Mouse (Mus musculus): ENCODE measurements around the gene Nmt1. TPM values are rescaled to one million over a fixed set of nuclear protein-coding genes. Genes with fewer than 3 reads are reported as not detected.

Gene Nmt1
- polyA plus RNA-seq, 1 experiment from 2014 or later = 37.2 TPM

DNA sequence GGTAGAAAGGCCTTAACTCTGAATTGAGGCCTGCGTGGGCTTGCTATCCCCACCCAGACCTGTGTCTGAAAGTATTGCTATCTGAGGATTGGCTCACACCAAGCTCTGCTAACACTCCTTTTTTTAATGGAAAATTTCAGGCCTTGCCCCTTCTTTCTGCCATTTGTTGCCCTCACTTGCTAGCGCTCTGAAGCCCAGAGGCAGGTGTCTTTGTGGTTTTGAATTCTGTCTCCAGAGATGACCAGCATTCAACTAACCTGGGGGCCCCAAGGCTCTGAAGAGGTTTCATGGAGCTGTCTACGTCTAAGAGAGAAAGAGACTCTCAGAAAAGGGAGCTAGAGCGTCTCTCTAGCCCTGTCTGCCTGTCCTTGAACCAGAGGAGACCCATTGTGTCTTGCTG lies 40.3 kb downstream of the Nmt1 start:
- Histone ChIP-seq H3K9me3 (ENCODE audit: control insufficient read depth, low read length) (no peaks in the 10 kb centered on the region), H3K36me3 (ENCODE audit: control insufficient read depth, insufficient read depth) (peaks cover 31% of the 10 kb centered on the region), H3K27me3 (replicated peaks; ENCODE audit: control insufficient read depth, insufficient read depth, low read length) (no peaks in the 10 kb centered on the region), H3K27ac (ENCODE audit: low read length) (no peak overlapping the region), H3K9ac (replicated peaks; ENCODE audit: low read depth, low read length) (no peak overlapping the region), H3K4me2 (ENCODE audit: low read length) (no peak overlapping the region), H3K4me1 (replicated peaks; ENCODE audit: control insufficient read depth, insufficient read depth, low read length) (no peaks in the 10 kb centered on the region), H3K4me3 (replicated peaks; ENCODE audit: low read length) (no peak overlapping the region)
- ATAC-seq = no peak
- WGBS = 93% methylated on average over 4 of the region's 4 CpGs

DNA sequence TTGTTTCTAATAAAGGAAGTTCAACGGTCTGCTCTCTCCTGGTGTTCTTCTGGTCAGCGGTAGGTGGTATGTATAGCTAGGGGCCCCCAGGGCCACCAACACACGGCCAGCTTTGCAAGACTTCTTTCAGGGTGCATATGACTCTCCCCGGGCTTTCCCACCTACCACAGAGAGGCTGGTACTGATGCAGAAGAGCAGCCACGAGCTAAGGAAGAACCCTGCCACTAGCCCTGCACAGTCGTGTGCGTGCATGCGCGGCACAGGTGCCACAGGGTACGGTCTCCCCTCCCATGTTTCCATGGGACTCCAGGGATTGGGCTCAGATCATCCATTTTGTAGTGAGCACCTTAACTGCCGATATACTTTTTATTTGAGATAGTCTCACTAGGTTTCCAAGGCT lies 40.9 kb downstream of the Nmt1 start:
- 91% methylated on average over 11 of the region's 11 CpGs for whole genome bisulfite sequencing
- no peak overlapping the region for H3K27ac ChIP-seq (ENCODE audit: low read length)
- no peaks in the 10 kb centered on the region for H3K27me3 ChIP-seq (replicated peaks; ENCODE audit: control insufficient read depth, insufficient read depth, low read length)
- H3K4me1 ChIP-seq (replicated peaks; ENCODE audit: control insufficient read depth, insufficient read depth, low read length) = no peaks in the 10 kb centered on the region
- H3K9me3 ChIP-seq (ENCODE audit: control insufficient read depth, low read length) = no peaks in the 10 kb centered on the region
- no peak for ATAC-seq
- H3K4me2 ChIP-seq (ENCODE audit: low read length) = no peak overlapping the region
- H3K9ac ChIP-seq (replicated peaks; ENCODE audit: low read depth, low read length) = no peak overlapping the region
- no peak overlapping the region for H3K4me3 ChIP-seq (replicated peaks; ENCODE audit: low read length)
- H3K36me3 ChIP-seq (ENCODE audit: control insufficient read depth, insufficient read depth) = peaks cover 27% of the 10 kb centered on the region

DNA sequence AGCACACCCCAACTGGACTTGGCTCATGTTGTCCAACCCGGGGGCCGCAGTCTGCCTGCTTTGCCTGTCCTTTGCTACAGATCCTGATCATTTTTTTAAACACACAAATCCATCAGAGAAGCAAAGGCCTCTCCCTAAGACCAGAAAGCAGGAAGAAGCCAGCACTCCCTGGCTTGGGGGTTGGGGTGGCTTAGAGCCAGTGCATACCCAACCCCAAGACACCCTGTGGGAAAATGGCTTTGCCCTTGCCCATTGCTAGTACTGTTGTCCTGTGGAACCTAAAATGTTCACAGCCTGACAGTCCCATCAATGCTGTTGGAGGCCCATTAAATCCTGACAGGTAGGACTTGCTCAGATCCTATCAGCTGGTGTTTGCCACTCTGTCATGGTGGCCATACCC lies 41.7 kb downstream of the Nmt1 start:
- 100% methylated on average over 2 of the region's 2 CpGs for WGBS
- no peak overlapping the region for H3K9ac ChIP-seq (replicated peaks; ENCODE audit: low read depth, low read length)
- no peaks in the 10 kb centered on the region for H3K27me3 ChIP-seq (replicated peaks; ENCODE audit: control insufficient read depth, insufficient read depth, low read length)
- no peaks in the 10 kb centered on the region for H3K9me3 ChIP-seq (ENCODE audit: control insufficient read depth, low read length)
- ATAC-seq = no peak
- H3K27ac ChIP-seq (ENCODE audit: low read length) = no peak overlapping the region
- H3K4me2 ChIP-seq (ENCODE audit: low read length) = no peak overlapping the region
- no peaks in the 10 kb centered on the region for H3K4me1 ChIP-seq (replicated peaks; ENCODE audit: control insufficient read depth, insufficient read depth, low read length)
- H3K4me3 ChIP-seq (replicated peaks; ENCODE audit: low read length) = no peak overlapping the region
- peaks cover 19% of the 10 kb centered on the region for H3K36me3 ChIP-seq (ENCODE audit: control insufficient read depth, insufficient read depth)

GRCm38 (mm10) chr11:103070322-103070880 lies 42.4 kb downstream of the Nmt1 start:
- Histone ChIP-seq H3K4me2 (ENCODE audit: low read length) (no peak overlapping the region), H3K9ac (replicated peaks; ENCODE audit: low read depth, low read length) (no peak overlapping the region), H3K4me1 (replicated peaks; ENCODE audit: control insufficient read depth, insufficient read depth, low read length) (no peaks in the 10 kb centered on the region), H3K36me3 (ENCODE audit: control insufficient read depth, insufficient read depth) (peaks cover 15% of the 10 kb centered on the region), H3K27me3 (replicated peaks; ENCODE audit: control insufficient read depth, insufficient read depth, low read length) (no peaks in the 10 kb centered on the region), H3K27ac (ENCODE audit: low read length) (no peak overlapping the region), H3K9me3 (ENCODE audit: control insufficient read depth, low read length) (no peaks in the 10 kb centered on the region), H3K4me3 (replicated peaks; ENCODE audit: low read length) (no peak overlapping the region)
- no peak for ATAC-seq
- 92% methylated on average over 10 of the region's 10 CpGs for WGBS

DNA sequence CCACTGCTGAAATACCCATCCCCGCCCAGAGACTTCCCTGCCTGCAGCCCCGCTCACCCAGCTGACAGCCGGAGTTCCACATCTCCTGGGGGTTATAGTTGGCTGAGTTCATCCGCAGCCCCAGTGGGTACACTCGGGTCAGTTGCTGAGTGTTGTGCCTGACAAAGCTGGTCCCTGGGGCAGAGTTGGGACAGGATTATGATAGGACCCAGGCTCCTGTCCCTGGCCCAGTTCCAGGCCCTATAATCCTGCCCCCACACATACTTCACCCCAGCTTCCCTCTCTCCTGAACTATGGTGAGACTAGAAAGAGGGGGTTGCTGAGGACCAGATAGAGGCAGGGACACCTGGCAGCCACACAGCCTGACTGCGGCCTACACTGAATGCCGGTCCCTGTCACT lies 45.7 kb downstream of the Nmt1 start:
- H3K4me3 ChIP-seq (replicated peaks; ENCODE audit: low read length) = no peak overlapping the region
- H3K36me3 ChIP-seq (ENCODE audit: control insufficient read depth, insufficient read depth) = peaks cover 6% of the 10 kb centered on the region
- H3K27ac ChIP-seq (ENCODE audit: low read length) = no peak overlapping the region
- H3K4me2 ChIP-seq (ENCODE audit: low read length) = no peak overlapping the region
- no peak for ATAC-seq
- WGBS = 95% methylated on average over 7 of the region's 7 CpGs
- H3K9ac ChIP-seq (replicated peaks; ENCODE audit: low read depth, low read length) = no peak overlapping the region
- H3K9me3 ChIP-seq (ENCODE audit: control insufficient read depth, low read length) = no peaks in the 10 kb centered on the region
- H3K27me3 ChIP-seq (replicated peaks; ENCODE audit: control insufficient read depth, insufficient read depth, low read length) = no peaks in the 10 kb centered on the region
- H3K4me1 ChIP-seq (replicated peaks; ENCODE audit: control insufficient read depth, insufficient read depth, low read length) = no peaks in the 10 kb centered on the region

DNA sequence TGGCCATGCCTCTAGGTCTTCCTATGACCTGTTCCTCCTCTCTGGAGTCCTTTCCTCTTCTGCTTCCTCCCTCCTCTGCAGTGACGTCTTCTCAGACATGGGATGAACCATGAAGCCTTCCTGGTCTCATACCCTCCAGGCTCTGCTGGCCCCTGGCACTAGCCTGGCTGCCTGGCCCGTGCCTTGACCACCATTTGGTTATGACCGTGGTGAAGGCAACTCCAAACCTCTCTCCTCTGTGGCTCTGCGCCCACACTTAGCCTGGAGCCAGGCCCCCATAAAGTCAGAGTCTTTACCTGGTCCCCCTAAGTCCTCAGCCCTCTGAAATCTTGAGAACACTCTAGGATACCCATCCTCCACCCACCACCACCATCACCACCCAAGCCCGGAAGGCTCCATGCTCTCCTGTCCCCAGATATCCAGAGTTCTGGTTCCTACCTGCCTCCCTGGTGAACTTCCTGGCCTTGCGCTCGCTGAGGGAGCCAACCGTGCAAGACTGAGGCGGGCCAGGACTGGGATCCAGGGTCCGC lies 46.2 kb downstream of the Nmt1 start:
- Histone ChIP-seq H3K4me2 (ENCODE audit: low read length) (no peak overlapping the region), H3K9ac (replicated peaks; ENCODE audit: low read depth, low read length) (no peak overlapping the region), H3K36me3 (ENCODE audit: control insufficient read depth, insufficient read depth) (0 out of 2 replicates have a peak, but pooled peaks cover 2% of the 10 kb centered on the region), H3K9me3 (ENCODE audit: control insufficient read depth, low read length) (no peaks in the 10 kb centered on the region), H3K4me3 (replicated peaks; ENCODE audit: low read length) (no peak overlapping the region), H3K27me3 (replicated peaks; ENCODE audit: control insufficient read depth, insufficient read depth, low read length) (no peaks in the 10 kb centered on the region), H3K27ac (ENCODE audit: low read length) (no peak overlapping the region), H3K4me1 (replicated peaks; ENCODE audit: control insufficient read depth, insufficient read depth, low read length) (no peaks in the 10 kb centered on the region)
- ATAC-seq = no peak
- WGBS = 60% methylated on average over 10 of the region's 10 CpGs

DNA sequence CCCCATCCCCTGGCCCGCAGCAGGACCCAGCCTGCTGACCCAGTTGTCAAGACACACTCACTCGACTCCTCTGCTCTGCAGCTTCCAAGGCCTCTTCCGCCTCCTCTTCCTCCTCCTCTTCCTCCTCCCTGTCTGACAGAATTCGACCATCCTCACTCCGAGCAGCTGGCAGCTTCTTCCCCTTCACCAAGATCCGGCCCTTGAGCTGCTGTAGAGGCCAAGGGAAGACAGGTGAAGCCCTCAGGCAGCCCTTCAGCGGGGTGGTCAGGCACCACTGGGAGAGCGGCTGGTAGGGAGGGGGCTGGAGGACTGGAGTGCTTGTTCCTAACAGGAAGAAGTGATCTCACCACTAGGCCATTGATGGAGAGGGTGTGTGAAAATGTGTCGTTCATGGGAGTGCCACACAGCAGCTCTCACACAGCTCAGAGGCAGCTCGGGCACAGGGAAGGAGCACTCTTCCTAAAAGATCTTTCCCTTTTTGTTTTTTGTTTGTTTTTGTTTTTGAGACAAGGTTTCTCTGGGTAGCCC lies 46.9 kb downstream of the Nmt1 start:
- Histone ChIP-seq H3K27me3 (replicated peaks; ENCODE audit: control insufficient read depth, insufficient read depth, low read length) (0 out of 2 replicates have a peak, but pooled peaks cover under 1% of the 10 kb centered on the region), H3K36me3 (ENCODE audit: control insufficient read depth, insufficient read depth) (0 out of 2 replicates have a peak, but pooled peaks cover 2% of the 10 kb centered on the region), H3K4me2 (ENCODE audit: low read length) (no peak overlapping the region), H3K9ac (replicated peaks; ENCODE audit: low read depth, low read length) (no peak overlapping the region), H3K4me1 (replicated peaks; ENCODE audit: control insufficient read depth, insufficient read depth, low read length) (no peaks in the 10 kb centered on the region), H3K9me3 (ENCODE audit: control insufficient read depth, low read length) (no peaks in the 10 kb centered on the region), H3K4me3 (replicated peaks; ENCODE audit: low read length) (no peak overlapping the region), H3K27ac (ENCODE audit: low read length) (no peak overlapping the region)
- ATAC-seq = no peak
- 23% methylated on average over 10 of the region's 10 CpGs for WGBS

DNA sequence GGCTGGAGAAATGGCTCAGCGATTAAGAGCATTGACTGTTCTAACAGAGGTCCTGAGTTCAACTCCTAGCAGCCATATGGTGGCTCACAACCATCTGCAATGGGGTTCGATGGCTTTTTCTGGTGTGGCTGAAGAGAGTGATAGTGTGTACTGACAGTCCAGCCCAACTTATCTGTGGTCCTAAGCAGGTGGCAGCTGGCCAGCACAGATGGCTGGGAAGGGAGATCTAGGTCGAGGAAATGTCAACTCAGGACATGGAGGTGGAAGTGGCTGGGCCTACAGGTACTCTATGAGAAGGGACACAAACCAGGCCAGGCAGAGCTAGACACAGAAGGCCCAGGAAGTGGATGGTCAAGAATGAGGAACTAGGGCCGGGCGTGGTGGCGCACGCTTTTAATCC lies 48.0 kb downstream of the Nmt1 start:
- H3K4me2 ChIP-seq (ENCODE audit: low read length) = no peak overlapping the region
- no peaks in the 10 kb centered on the region for H3K9me3 ChIP-seq (ENCODE audit: control insufficient read depth, low read length)
- no peak overlapping the region for H3K27ac ChIP-seq (ENCODE audit: low read length)
- no peak for ATAC-seq
- H3K36me3 ChIP-seq (ENCODE audit: control insufficient read depth, insufficient read depth) = no peaks in the 10 kb centered on the region
- H3K9ac ChIP-seq (replicated peaks; ENCODE audit: low read depth, low read length) = no peak overlapping the region
- 93% methylated on average over 7 of the region's 7 CpGs for WGBS
- H3K27me3 ChIP-seq (replicated peaks; ENCODE audit: control insufficient read depth, insufficient read depth, low read length) = peaks cover 11% of the 10 kb centered on the region
- no peak overlapping the region for H3K4me3 ChIP-seq (replicated peaks; ENCODE audit: low read length)
- H3K4me1 ChIP-seq (replicated peaks; ENCODE audit: control insufficient read depth, insufficient read depth, low read length) = peaks cover 10% of the 10 kb centered on the region

DNA sequence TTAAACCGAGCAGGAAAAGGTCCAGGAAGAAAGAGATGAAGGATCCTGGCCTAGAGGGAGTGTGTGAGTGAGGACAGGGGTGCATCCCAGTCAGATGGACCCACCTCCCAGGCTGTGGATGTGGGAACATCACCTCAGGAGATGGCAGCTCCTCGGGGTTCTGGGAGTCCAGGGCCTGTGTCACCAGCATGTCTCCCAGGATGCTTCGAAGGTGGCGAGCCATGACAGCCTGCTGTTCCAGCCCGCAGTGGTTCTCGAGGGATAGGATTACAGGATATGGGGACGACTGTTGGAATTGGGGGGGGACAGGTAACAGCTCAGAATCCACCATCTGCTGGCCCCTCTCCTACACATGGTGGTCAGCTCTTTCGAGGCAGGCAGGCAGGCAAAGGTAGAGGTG lies 48.6 kb downstream of the Nmt1 start:
- WGBS = 85% methylated on average over 8 of the region's 8 CpGs
- H3K27ac ChIP-seq (ENCODE audit: low read length) = no peak overlapping the region
- H3K4me3 ChIP-seq (replicated peaks; ENCODE audit: low read length) = no peak overlapping the region
- H3K27me3 ChIP-seq (replicated peaks; ENCODE audit: control insufficient read depth, insufficient read depth, low read length) = peaks cover 17% of the 10 kb centered on the region
- no peak overlapping the region for H3K9ac ChIP-seq (replicated peaks; ENCODE audit: low read depth, low read length)
- H3K9me3 ChIP-seq (ENCODE audit: control insufficient read depth, low read length) = no peaks in the 10 kb centered on the region
- ATAC-seq = no peak
- peaks cover 10% of the 10 kb centered on the region for H3K4me1 ChIP-seq (replicated peaks; ENCODE audit: control insufficient read depth, insufficient read depth, low read length)
- no peaks in the 10 kb centered on the region for H3K36me3 ChIP-seq (ENCODE audit: control insufficient read depth, insufficient read depth)
- no peak overlapping the region for H3K4me2 ChIP-seq (ENCODE audit: low read length)

All from forebrain, embryonic 16.5 days (tissue).